ENCODE assay signal across 8 mouse cellular contexts in the genomic region with DNA sequence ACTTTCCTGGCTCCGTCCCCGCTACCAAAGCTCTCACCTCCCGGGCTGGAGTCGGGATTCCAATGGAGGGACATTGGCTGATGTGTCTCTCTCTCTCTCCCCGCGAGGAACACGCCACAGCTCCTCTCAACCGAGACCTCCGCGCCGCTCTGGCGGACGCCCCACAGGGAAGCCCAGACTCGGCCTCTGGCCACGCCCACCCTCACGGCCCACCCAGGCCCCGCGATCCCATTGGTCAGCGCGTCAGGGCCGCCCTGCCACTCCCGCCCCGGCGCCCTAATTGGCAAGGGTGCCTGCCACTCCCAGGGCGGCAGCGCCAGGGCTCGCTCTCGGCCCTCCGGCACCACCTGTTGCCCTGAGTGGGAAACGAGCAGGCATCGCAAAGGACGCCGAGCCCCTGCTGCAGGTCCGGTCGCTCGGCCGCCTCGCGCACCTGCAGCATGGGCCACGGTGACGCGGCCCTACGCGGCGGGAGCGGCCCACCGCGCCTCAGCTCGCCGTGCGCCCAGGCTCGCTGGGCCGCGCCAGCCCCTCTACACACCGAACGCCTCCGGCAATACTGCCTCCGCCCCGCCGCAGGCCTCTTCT. TPM values are rescaled to one million over a fixed set of nuclear protein-coding genes. Genes with fewer than 3 reads are reported as not detected.
DNase-seq lines count a peak whose midpoint lies in the region; ATAC-seq and TF ChIP-seq lines count a peak whose summit lies in the region.

No protein-coding gene starts in this region.

- H3K79me3 ChIP-seq in C2C12 (ENCODE audit: low read depth), result no peaks in the 10 kb centered on the region

- peak; percentile 94 for TF ChIP-seq CTCF in C2C12 (IDR thresholded peaks at IDR 0.05; ENCODE audit: control insufficient read depth, insufficient read depth, insufficient read length)
- peak; percentile 40; the same call in 1 of the 2 replicates for TF ChIP-seq CTCF in brain, embryonic 14.5 days (IDR thresholded peaks at IDR 0.05; ENCODE audit: borderline replicate concordance, extremely low read depth, insufficient read depth, insufficient read length)

- WGBS in heart, embryonic 13.5 days, result under 1% methylated on average over 55 of the region's 60 CpGs
- under 1% methylated on average over 60 of the region's 60 CpGs for WGBS in liver, embryonic 12.5 days (ENCODE audit: insufficient replicate concordance)
- WGBS in stomach, embryonic 15.5 days, result 1% methylated on average over 57 of the region's 60 CpGs

- peak; percentile 97 for ATAC-seq in heart, embryonic 13.5 days (ENCODE audit: extremely low read depth, insufficient number of reproducible peaks, low FRiP score, low TSS enrichment)
- peak; percentile 91 for ATAC-seq in liver, embryonic 12.5 days
- peak; percentile 96 for ATAC-seq in stomach, embryonic 15.5 days (ENCODE audit: insufficient read depth, low FRiP score, low read depth)

- H3K4me2 ChIP-seq in heart, embryonic 13.5 days, result peak overlapping the region; percentile 80
- peak overlapping the region; percentile 91 for H3K4me2 ChIP-seq in liver, embryonic 12.5 days
- peak overlapping the region; percentile 85 for H3K4me2 ChIP-seq in stomach, embryonic 15.5 days

- no peaks in the 10 kb centered on the region for H3K36me3 ChIP-seq in C2C12 (ENCODE audit: control insufficient read depth, insufficient read depth)
- peaks cover 43% of the 10 kb centered on the region for H3K36me3 ChIP-seq in erythroblast, embryonic 14.5 days (ENCODE audit: control insufficient read depth)
- peaks cover 4% of the 10 kb centered on the region for H3K36me3 ChIP-seq in heart, embryonic 13.5 days
- H3K36me3 ChIP-seq in liver, embryonic 12.5 days, result peaks cover 18% of the 10 kb centered on the region
- H3K36me3 ChIP-seq in stomach, embryonic 15.5 days, result no peaks in the 10 kb centered on the region

- peaks cover 42% of the 10 kb centered on the region for H3K4me1 ChIP-seq in erythroblast, embryonic 14.5 days (ENCODE audit: control insufficient read depth)
- H3K4me1 ChIP-seq in heart, embryonic 13.5 days, result peaks cover 20% of the 10 kb centered on the region
- peaks cover 30% of the 10 kb centered on the region for H3K4me1 ChIP-seq in liver, embryonic 12.5 days
- no peaks in the 10 kb centered on the region for H3K4me1 ChIP-seq in stomach, embryonic 15.5 days

- peak; percentile 84; the same call in 1 of the 2 replicates for TF ChIP-seq POLR2A in brain, embryonic 14.5 days (IDR thresholded peaks at IDR 0.05; ENCODE audit: borderline replicate concordance, extremely low read depth, insufficient read depth, insufficient read length, poor library complexity, severe bottlenecking)

- H3K4me3 ChIP-seq in C2C12 (ENCODE audit: insufficient read depth, poor library complexity, severe bottlenecking), result peak overlapping the region; percentile 42
- H3K4me3 ChIP-seq in erythroblast, embryonic 14.5 days (replicated peaks), result peak overlapping the region; percentile 98
- H3K4me3 ChIP-seq in heart, embryonic 13.5 days, result peak overlapping the region; percentile 87
- peak overlapping the region; percentile 91 for H3K4me3 ChIP-seq in liver, embryonic 12.5 days
- peak overlapping the region; percentile 92 for H3K4me3 ChIP-seq in stomach, embryonic 15.5 days (replicated peaks)

- peak overlapping the region; percentile 94 for H3K27ac ChIP-seq in heart, embryonic 13.5 days (replicated peaks)
- H3K27ac ChIP-seq in liver, embryonic 12.5 days, result peak overlapping the region; percentile 99
- peak overlapping the region; percentile 95 for H3K27ac ChIP-seq in stomach, embryonic 15.5 days

- H3K79me2 ChIP-seq in C2C12 (ENCODE audit: control insufficient read depth, insufficient read depth), result no peaks in the 10 kb centered on the region

- H3K9me3 ChIP-seq in erythroblast, embryonic 14.5 days (ENCODE audit: control insufficient read depth, low read length), result no peaks in the 10 kb centered on the region
- no peaks in the 10 kb centered on the region for H3K9me3 ChIP-seq in heart, embryonic 13.5 days
- no peaks in the 10 kb centered on the region for H3K9me3 ChIP-seq in liver, embryonic 12.5 days (replicated peaks)
- H3K9me3 ChIP-seq in stomach, embryonic 15.5 days, result no peaks in the 10 kb centered on the region

- H3K27me3 ChIP-seq in C2C12 (ENCODE audit: control insufficient read depth, insufficient read depth, insufficient read length), result no peaks in the 10 kb centered on the region
- peaks cover 5% of the 10 kb centered on the region for H3K27me3 ChIP-seq in erythroblast, embryonic 14.5 days (ENCODE audit: control insufficient read depth)
- no peaks in the 10 kb centered on the region for H3K27me3 ChIP-seq in heart, embryonic 13.5 days (replicated peaks)
- H3K27me3 ChIP-seq in liver, embryonic 12.5 days (replicated peaks), result no peaks in the 10 kb centered on the region
- H3K27me3 ChIP-seq in stomach, embryonic 15.5 days (replicated peaks), result no peaks in the 10 kb centered on the region

- H3K9ac ChIP-seq in heart, embryonic 13.5 days, result peak overlapping the region; percentile 91
- peak overlapping the region; percentile 97 for H3K9ac ChIP-seq in liver, embryonic 12.5 days
- H3K9ac ChIP-seq in stomach, embryonic 15.5 days, result peak overlapping the region; percentile 71

- H3ac ChIP-seq in C2C12 (ENCODE audit: control insufficient read depth, insufficient read length, low read depth), result peak overlapping the region; percentile 82

- peak; percentile 98 for DNase-seq in brain, embryonic 14.5 days (ENCODE audit: low read depth)
- DNase-seq in kidney, postnatal 10 days, result peak; percentile 100
- DNase-seq in natural killer cell, adult 2 months (ENCODE audit: low spot score in 2 of 2), result peak; percentile 95 to 97

TF ChIP-seq in C2C12, 6 proteins besides CTCF, POLR2A, EP300 and RAD21:
- TF ChIP-seq MAX (IDR thresholded peaks at IDR 0.05) (peak; percentile 26), MYOD1 (IDR thresholded peaks at IDR 0.05; ENCODE audit: control insufficient read depth, insufficient read length, low read depth) (peak; percentile 64), MYOG (IDR thresholded peaks at IDR 0.05; ENCODE audit: control insufficient read depth, extremely low read depth, insufficient read length) (no peak), FOSL1 (IDR thresholded peaks at IDR 0.05; ENCODE audit: insufficient read depth, low read length, poor library complexity, severe bottlenecking) (no peak), CEBPB (IDR thresholded peaks at IDR 0.05; ENCODE audit: low read depth) (no peak), USF1 (IDR thresholded peaks at IDR 0.05; ENCODE audit: low read depth) (no peak)

RNA-seq across cellular contexts. Expression of gene Arl4a, which starts 0.5 kb away (rescaled TPM):
- polyA plus RNA-seq in C2C12 (2012; fragmentation: generic; extraction: Trizol), result 11.7 TPM
- polyA plus RNA-seq in brain, embryonic 14.5 days (2012; rRNA removed), result 35.2 and 52.1 TPM in 2 replicates
- 23.3 and 50.8 TPM in 2 replicates for polyA plus RNA-seq in erythroblast, embryonic 14.5 days (2012)
- polyA plus RNA-seq in heart, embryonic 13.5 days (2015; fragmentation: Nextera tagmentation; extraction: Ambion mirVana), result 28.0 and 32.1 TPM in 2 replicates
- polyA plus RNA-seq in liver, embryonic 12.5 days (2016; fragmentation: Nextera tagmentation; extraction: Ambion mirVana), result 61.4 and 71.0 TPM in 2 replicates
- polyA plus RNA-seq in stomach, embryonic 15.5 days (2015; fragmentation: Nextera tagmentation; extraction: Ambion mirVana), result 47.9 and 49.0 TPM in 2 replicates

Comparison
In these comparisons a context has a peak if more than half of its experiments do, and no peak if none do; other contexts are left out.
1. Peak in every context shown above with its lines: DNase-seq, ATAC-seq, H3K4me3 ChIP-seq and H3K27ac ChIP-seq.
2. H3K4me3 ChIP-seq: peak in every context shown above with its lines; median percentile 98 in erythroblast, embryonic 14.5 days; 92 in stomach, embryonic 15.5 days; 91 in liver, embryonic 12.5 days; 87 in heart, embryonic 13.5 days; 42 in C2C12.